In genomic region chr7:102467566-102467965, GRCm38 (mm10) we compare ENCODE assay signal across 23 mouse cellular contexts. TPM values are rescaled to one million over a fixed set of nuclear protein-coding genes. Genes with fewer than 3 reads are reported as not detected.
"Had no signal": no experiment of that assay in that cellular context is flagged by ENCODE, and none has a peak within 500 bp of the region (broad histone marks: within the 10 kb centered on the region; RNA-seq: fewer than 3 reads in every experiment).

No protein-coding gene starts in this region.

- H3K4me3 ChIP-seq: liver, embryonic 13.5 days; liver, embryonic 15.5 days; megakaryocyte, embryonic 14.5 days; midbrain, embryonic 13.5 days; midbrain, embryonic 15.5 days; neural tube, embryonic 12.5 days; stomach, embryonic 15.5 days had no signal

- DNase-seq: liver, embryonic 13.5 days; lung, adult 18-20 months; lung, embryonic 14.5 days; lung, postnatal 14 days; lung, postnatal 36 days; right cerebral cortex, postnatal 14 days; thymus, adult 2 months; thymus, postnatal 25 days had no signal

- H3K4me1 ChIP-seq: liver, embryonic 13.5 days; liver, embryonic 15.5 days; megakaryocyte, embryonic 14.5 days; midbrain, embryonic 13.5 days; midbrain, embryonic 15.5 days; neural tube, embryonic 12.5 days; stomach, embryonic 15.5 days had no signal

- H3K9me3 ChIP-seq: liver, embryonic 13.5 days; liver, embryonic 15.5 days; megakaryocyte, embryonic 14.5 days; midbrain, embryonic 13.5 days; midbrain, embryonic 15.5 days; neural tube, embryonic 12.5 days; stomach, embryonic 15.5 days had no signal

- ATAC-seq: midbrain, embryonic 13.5 days; midbrain, embryonic 15.5 days had no signal

- H3K27me3 ChIP-seq: liver, embryonic 13.5 days; liver, embryonic 15.5 days; megakaryocyte, embryonic 14.5 days; midbrain, embryonic 13.5 days; midbrain, embryonic 15.5 days; neural tube, embryonic 12.5 days; stomach, embryonic 15.5 days had no signal

- H3K9ac ChIP-seq: liver, embryonic 13.5 days; liver, embryonic 15.5 days; lung, embryonic 14.5 days; midbrain, embryonic 13.5 days; midbrain, embryonic 15.5 days; neural tube, embryonic 12.5 days; stomach, embryonic 15.5 days had no signal

- H3K27ac ChIP-seq: liver, embryonic 13.5 days; liver, embryonic 15.5 days; macrophage; midbrain, embryonic 13.5 days; midbrain, embryonic 15.5 days; neural tube, embryonic 12.5 days; stomach, embryonic 15.5 days had no signal

- H3K4me2 ChIP-seq: liver, embryonic 11.5 days; liver, embryonic 13.5 days; liver, embryonic 15.5 days; lung, embryonic 14.5 days; midbrain, embryonic 11.5 days; midbrain, embryonic 13.5 days; midbrain, embryonic 15.5 days; neural tube, embryonic 12.5 days; stomach, embryonic 15.5 days had no signal

RNA-seq across cellular contexts. Expression of gene Olfr543, which starts 13.9 kb away (rescaled TPM):
- total RNA-seq: megakaryocyte progenitor cell, adult 5-6 weeks; midbrain, postnatal 0 days; monocyte, adult 5-6 weeks; neutrophil, adult 5-6 weeks had no signal
- polyA plus RNA-seq: macrophage; spleen, adult 2 months; thymus, adult 2 months had no signal

RNA-seq across cellular contexts. Expression of gene Olfr544, which starts 20.5 kb away (rescaled TPM):
- total RNA-seq: megakaryocyte progenitor cell, adult 5-6 weeks; midbrain, postnatal 0 days; monocyte, adult 5-6 weeks; neutrophil, adult 5-6 weeks had no signal
- polyA plus RNA-seq: macrophage; spleen, adult 2 months; thymus, adult 2 months had no signal

RNA-seq across cellular contexts. Expression of gene Olfr545, which starts 31.8 kb away (rescaled TPM):
- total RNA-seq: megakaryocyte progenitor cell, adult 5-6 weeks; midbrain, postnatal 0 days; monocyte, adult 5-6 weeks; neutrophil, adult 5-6 weeks had no signal
- polyA plus RNA-seq: liver, embryonic 13.5 days; liver, embryonic 15.5 days; lung, embryonic 14.5 days; lung, embryonic 16.5 days; macrophage; spleen, adult 2 months; stomach, embryonic 15.5 days; thymus, adult 2 months had no signal
